Mouse (Mus musculus): Measurements from ENCODE around the gene Slc7a10. TPM values are rescaled to one million over a fixed set of nuclear protein-coding genes. Genes with fewer than 3 reads are reported as not detected.

Slc7a10 gene
- total and polyA plus RNA-seq, 3 experiments: not detected

DNA sequence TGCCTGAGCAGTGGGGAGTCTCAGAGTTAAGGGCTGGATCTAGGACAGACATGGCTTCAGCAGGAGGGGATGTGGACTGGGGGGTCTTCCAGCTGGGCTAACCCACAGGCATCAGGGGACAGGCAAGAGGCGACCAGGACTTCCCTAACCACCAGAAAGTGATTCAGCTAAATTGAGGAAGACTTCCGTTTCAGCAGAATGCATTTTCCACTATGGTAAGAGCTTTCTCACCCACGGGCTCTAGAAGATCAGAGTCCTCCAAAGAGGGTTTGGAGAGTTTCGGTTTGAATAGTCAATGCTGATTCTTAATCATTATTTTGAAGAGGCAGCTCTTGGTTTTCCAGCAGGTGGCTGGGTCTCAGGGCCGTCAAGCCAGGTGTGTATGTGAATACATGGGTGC, 46.3 kb upstream of the Slc7a10 start (continued):
- TF ChIP-seq CHD1 (IDR thresholded peaks at IDR 0.05; ENCODE audit: low read depth, low read length) (no peak), ZKSCAN1 (IDR thresholded peaks at IDR 0.05; ENCODE audit: borderline replicate concordance, low read depth, low read length) (no peak), BHLHE40 (IDR thresholded peaks at IDR 0.05; ENCODE audit: low read depth, low read length) (peak; percentile 60), TBP (conservative IDR thresholded peaks at IDR 0.05; ENCODE audit: low read depth, low read length) (no peak)

DNA sequence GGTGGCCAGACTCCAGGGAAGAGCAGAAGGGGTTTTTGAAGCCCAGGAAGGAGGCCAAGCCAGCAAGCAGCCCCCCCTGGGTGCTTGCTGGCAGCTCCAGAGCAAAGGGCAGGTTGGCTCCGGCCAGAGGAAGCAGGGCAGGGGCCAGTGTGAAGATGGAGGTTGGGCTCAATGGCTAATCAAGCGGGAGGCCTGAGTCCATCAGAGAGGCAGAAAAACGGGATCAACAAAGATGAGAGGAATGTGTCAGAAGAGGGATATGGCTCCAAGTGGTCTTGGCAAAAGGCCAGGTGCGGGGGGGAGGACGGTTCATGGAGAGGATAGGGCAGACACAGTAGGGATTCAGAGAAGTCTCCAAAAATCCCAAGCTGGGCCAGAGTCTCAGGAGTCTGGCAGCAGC, 44.7 kb upstream of the Slc7a10 start:
- Histone ChIP-seq H3K4me3 (replicated peaks in 1 of 3; ENCODE audit: low read depth in 2 of 3, low read length in 2 of 3, poor library complexity in 1 of 3) (no peak overlapping the region), H3K36me3 (replicated peaks in 1 of 2; ENCODE audit: control insufficient read depth in 1 of 2, insufficient read depth in 1 of 2, low read length in 1 of 2) (no peaks in the 10 kb centered on the region), H3K4me2 (ENCODE audit: insufficient read depth, low read depth, poor library complexity, severe bottlenecking) (no peak overlapping the region), H3K79me2 (replicated peaks; ENCODE audit: control insufficient read depth, extremely low read depth, insufficient read depth, poor library complexity, severe bottlenecking) (no peaks in the 10 kb centered on the region), H3K4me1 (ENCODE audit: control insufficient read depth in 1 of 2, insufficient read depth in 2 of 2) (peaks cover 15 to 54% of the 10 kb centered on the region in 2 experiments), H3K27ac (ENCODE audit: insufficient read depth, low read depth) (no peak overlapping the region), H3K27me3 (replicated peaks) (no peaks in the 10 kb centered on the region), H3K9me3 (replicated peaks; ENCODE audit: low read length) (no peaks in the 10 kb centered on the region), H3K9ac (ENCODE audit: insufficient read depth, low read depth) (no peak overlapping the region)
- no peak for DNase-seq (ENCODE audit: extremely low read depth)
- in situ Hi-C loops (cut with MboI; ENCODE audit: low pct_ligation_motif_present, low pct_unique_long_range_greater_than_20kb, low sequenced_read_pairs) (no loop called here), dilution Hi-C loops (cut with MboI; ENCODE audit: extremely low pct_ligation_motif_present, extremely low pct_unique_long_range_greater_than_20kb, low sequenced_read_pairs) (no loop called here)
- TF ChIP-seq EP300 (IDR thresholded peaks at IDR 0.05; ENCODE audit: low read length) (no peak), SMC3 (IDR thresholded peaks at IDR 0.05; ENCODE audit: low read depth, low read length) (no peak), HCFC1 (IDR thresholded peaks at IDR 0.05; ENCODE audit: low read depth, low read length) (no peak), RAD21 (IDR thresholded peaks at IDR 0.05; ENCODE audit: low read depth, low read length) (no peak), POLR2AphosphoS2 (IDR thresholded peaks at IDR 0.05; ENCODE audit: low read depth, low read length) (no peak), ETS1 (conservative IDR thresholded peaks at IDR 0.05; ENCODE audit: low read depth, low read length) (no peak), TCF12 (IDR thresholded peaks at IDR 0.05; ENCODE audit: low read depth, low read length) (no peak), CTCF (conservative IDR thresholded peaks at IDR 0.05 in 1 of 2, IDR thresholded peaks at IDR 0.05 in 1 of 2; ENCODE audit: low read depth in 2 of 2, low read length in 2 of 2) (no peak), USF2 (conservative IDR thresholded peaks at IDR 0.05; ENCODE audit: low read depth, low read length) (no peak), UBTF (IDR thresholded peaks at IDR 0.05; ENCODE audit: low read depth, low read length) (no peak), IRF4 (IDR thresholded peaks at IDR 0.05; ENCODE audit: low read depth, low read length) (no peak), MXI1 (IDR thresholded peaks at IDR 0.05; ENCODE audit: low read depth, low read length) (no peak), TBP (conservative IDR thresholded peaks at IDR 0.05; ENCODE audit: low read depth, low read length) (no peak), JUND (conservative IDR thresholded peaks at IDR 0.05; ENCODE audit: low read depth, low read length) (no peak), ZKSCAN1 (IDR thresholded peaks at IDR 0.05; ENCODE audit: borderline replicate concordance, low read depth, low read length) (no peak), SIN3A (IDR thresholded peaks at IDR 0.05; ENCODE audit: low read length) (no peak), MYC (IDR thresholded peaks at IDR 0.05; ENCODE audit: low read depth, low read length) (no peak), USF1 (IDR thresholded peaks at IDR 0.05; ENCODE audit: low read depth, low read length) (no peak), RCOR1 (conservative IDR thresholded peaks at IDR 0.05; ENCODE audit: low read depth, low read length) (no peak)

Measured in CH12.LX (cell line).